Mouse (Mus musculus) heart, postnatal 14 days (tissue): ENCODE results near the gene BC055324. TPM values are rescaled to one million over a fixed set of nuclear protein-coding genes. Genes with fewer than 3 reads are reported as not detected.
"Not testable (repeated sequence)": the region's sequence is repeated elsewhere in the genome, so short reads cannot be mapped to it uniquely, and the experiment has no call there.

ENCODE experiments used
- DNase-seq, 2 experiments: peaks; one replicate each; pipeline ENCODE4 v3.0.0; 2021 to 2022
- intact Hi-C: fragments of 180-260 bp; cut with DNase I; formaldehyde crosslinking; loops from one replicate; pipeline ENCODE4 v1.15.1; 2025
- long read RNA-seq, 2 experiments: library from polyadenylated mRNA; stranded (forward); transcript quantifications; one replicate each; pipeline ENCODE4 v2.0.0; 2021
- total RNA-seq, 2 experiments: library from RNA; stranded (reverse); gene quantifications; 2 replicates each; pipeline ENCODE4 v1.2.3; 2021

The BC055324 gene
- total RNA-seq, result 1 to 10 TPM; 1.1 to 2.7 TPM
- long read RNA-seq, experiment 1, partial matches to known transcripts, result 0 of 4 reads
- long read RNA-seq, experiment 1, other reads (novel, unspliced or antisense), result 1 of 4 reads
- long read RNA-seq, experiment 2, partial matches to known transcripts, result 0 of 2 reads
- long read RNA-seq, experiment 2, other reads (novel, unspliced or antisense), result 0 of 2 reads

GRCm38 (mm10) chr1:163994721-163995608 lies at the start of gene BC055324, which contains the start of gene Mettl18:
BC055324 (minus strand) TSS chr1:163994796.
Mettl18 (plus strand) TSS chr1:163994889.
- intact Hi-C loops, result loop anchor here (5.0 kb wide), 1 partner anchor 63 kb away; no protein-coding TSS in a partner anchor
- DNase-seq, result peak; percentile 88 to 91

GRCm38 (mm10) chr1:164043549-164043948 lies 49.0 kb upstream of the BC055324 start:
- intact Hi-C loops, result no loop called here

DNA sequence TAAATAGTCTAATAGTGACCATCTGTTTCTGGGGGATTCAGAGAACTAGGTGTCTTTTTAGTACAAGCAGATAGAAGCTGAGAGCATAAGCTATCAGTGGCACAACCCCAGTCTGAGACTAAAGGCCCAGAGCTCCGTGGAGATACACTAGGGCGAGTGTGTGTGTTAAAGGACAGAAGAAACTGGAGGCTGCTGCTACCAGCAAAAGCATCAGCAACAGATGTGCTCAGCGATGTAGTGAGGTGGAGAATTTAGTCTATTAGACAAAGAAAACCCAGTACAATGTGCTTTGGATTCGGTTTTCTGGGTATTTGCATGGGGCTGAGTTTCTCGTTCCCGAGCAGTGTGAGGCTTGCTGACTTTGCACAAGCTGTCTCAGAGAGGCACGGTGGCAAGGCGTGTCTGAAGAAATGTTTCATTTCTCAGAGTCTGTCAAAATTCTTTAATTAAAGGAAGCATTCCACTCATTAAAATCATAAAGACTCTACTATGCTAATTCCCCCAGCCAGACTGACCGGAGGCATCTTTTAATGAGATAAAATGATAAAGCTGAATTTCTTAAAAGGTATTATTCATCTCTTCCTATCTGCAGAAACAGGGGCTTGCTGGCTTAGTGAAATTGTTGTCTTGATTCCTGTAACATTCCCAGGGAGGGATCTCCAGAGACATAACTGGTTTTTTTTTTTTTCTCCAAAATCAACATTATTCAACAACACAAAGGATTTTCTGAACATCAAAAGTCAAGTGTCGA lies 46.0 kb upstream of the BC055324 start:
- intact Hi-C loops, result no loop called here
- no peak for DNase-seq

More at GRCm38 (mm10) chr1:164043549-164043948, 49.0 kb upstream of the BC055324 start:
- DNase-seq, result peak; percentile 29 to 57

DNA sequence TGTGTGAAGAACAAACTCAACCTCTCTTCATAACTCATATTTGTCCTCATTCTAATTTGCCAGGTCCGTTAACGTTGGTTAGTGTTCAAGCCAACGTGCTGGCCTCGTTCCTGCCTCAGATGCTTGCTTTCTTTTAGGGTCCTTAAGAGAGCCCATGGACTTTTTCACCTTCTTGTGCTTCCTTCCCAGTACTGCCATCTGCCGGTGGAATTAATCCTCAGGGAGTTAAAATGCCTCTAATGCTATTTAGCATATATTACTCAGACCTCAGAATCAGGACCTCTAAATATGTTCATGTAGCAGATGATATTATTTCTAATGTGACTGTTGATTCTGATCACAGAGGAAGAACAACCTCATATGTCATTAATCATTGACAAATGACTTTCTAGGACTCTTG lies 32.8 kb upstream of the BC055324 start:
- intact Hi-C loops, result no loop called here
- DNase-seq, result peak in 1 of 2 experiments; percentile 26

- DNase-seq, result no peak
- intact Hi-C loops, result no loop called here
Observed at GRCm38 (mm10) chr1:164025685-164026084, 31.1 kb upstream of the BC055324 start.

DNA sequence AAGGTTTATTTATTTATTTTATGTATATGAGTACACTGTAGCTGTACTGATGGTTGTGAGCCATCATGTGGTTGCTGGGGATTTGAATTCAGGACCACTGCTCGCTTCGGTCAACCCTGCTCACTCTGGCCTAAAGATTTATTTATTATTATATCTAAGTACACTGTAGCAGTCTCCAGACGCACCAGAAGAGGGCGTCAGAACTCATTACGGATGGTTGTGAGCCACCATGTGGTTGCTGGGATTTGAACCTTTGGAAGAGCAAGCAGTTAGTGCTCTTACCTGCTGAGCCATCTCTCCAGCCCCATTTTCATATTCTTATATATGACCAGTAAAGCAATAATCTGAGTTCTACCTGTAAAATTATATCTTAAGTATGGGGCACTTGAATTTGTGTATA lies 27.5 kb upstream of the BC055324 start:
- intact Hi-C loops, DNase-seq: not testable (repeated sequence)

GRCm38 (mm10) chr1:164020746-164021145 lies 26.1 kb upstream of the BC055324 start:
- intact Hi-C loops, DNase-seq: not testable (repeated sequence)

DNA sequence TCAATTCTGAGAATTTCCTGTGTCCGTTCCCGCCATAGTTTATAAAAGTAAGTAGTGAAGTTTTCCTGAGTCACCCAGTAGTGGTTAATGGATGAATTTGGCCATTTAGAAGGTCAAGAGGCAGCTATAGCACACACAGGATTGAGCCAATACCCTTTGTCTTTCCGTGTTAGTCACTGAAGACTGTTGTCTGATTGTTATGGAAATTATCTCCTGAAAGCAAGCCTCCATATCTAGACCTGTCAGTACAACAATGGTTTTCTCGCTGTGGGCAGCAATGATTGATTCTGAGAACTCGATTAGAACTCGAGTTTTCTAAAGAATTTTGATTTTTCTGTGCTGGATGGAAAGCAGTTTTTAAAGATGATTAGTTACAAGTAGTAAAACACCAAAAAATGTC lies 25.2 kb upstream of the BC055324 start:
- intact Hi-C loops, result no loop called here

GRCm38 (mm10) chr1:164018221-164018896 lies 23.8 kb upstream of the BC055324 start:
- DNase-seq, result no peak
- intact Hi-C loops, result no loop called here

More for the DNA sequence above, 25.2 kb upstream of the BC055324 start:
- DNase-seq, result no peak

DNA sequence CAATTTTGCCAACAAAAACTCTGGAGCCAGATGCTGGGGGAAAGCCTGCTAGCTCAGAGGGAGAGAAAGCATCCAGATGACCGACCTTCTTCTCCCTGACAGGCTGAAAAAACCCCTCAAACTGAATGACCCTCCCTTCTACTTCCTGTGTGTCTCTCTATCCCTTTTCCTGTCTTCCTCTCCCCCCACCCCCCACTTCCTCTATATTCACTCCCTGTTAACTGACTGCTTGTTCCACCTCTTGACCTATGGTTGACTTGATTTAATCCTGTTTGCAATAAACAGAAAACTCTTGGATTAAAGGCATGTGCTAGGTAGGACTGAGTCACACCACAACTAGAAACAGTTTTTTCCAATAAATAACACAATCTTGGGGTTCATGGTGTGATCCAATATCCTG lies 20.0 kb upstream of the BC055324 start:
- no peak for DNase-seq
- intact Hi-C loops, result loop anchor here (5.0 kb wide), 1 partner anchor 43 kb away; no protein-coding TSS in a partner anchor

DNA sequence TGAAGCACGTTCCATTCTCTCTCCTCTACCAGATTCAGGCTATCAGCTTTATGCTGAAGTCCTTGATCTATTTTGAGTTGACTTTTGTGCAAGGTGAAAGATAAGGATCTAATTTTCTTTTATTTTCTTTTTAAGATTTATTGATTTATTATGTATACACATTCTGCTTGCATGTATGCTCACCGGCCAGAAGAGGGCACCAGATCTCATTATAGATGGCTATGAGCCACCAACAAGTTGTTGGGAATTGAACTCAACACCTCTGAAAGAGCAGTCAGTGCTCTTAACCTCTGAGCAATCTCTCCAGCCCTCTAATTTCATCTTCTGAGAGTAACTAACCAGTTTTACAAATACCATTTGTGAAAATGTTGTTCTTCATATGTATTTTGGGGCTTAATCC lies 14.6 kb upstream of the BC055324 start:
- intact Hi-C loops, result loop anchor here (1.0 kb wide), 1 partner anchor 129 kb away; no protein-coding TSS in a partner anchor
- DNase-seq, result peak; percentile 23 to 44

DNA sequence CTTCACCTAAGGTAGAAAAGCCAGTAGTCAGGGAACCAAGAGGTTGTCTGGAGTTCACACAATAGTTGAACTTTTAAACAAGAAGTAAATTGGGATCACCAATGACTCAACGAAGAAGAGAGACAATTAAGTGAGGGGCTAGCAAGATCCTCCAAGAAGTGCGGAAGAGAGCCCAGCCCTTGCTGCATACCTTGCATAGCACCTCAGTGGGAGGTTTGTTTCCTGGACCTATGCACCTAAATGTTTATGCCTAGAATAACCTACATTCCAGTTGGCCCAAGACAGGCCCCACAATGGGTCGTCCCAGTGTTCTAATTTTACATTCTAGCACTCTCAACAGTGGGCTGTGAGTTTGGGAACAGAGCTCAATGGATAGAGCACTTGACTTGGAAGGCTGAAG lies 9.7 kb upstream of the BC055324 start:
- intact Hi-C loops, result no loop called here
- DNase-seq, result no peak

GRCm38 (mm10) chr1:164001831-164002452 lies 7.3 kb upstream of the BC055324 start:
- no peak for DNase-seq

GRCm38 (mm10) chr1:163995609-163995913 lies 965 bp upstream of the BC055324 start:
- DNase-seq, result no peak
- intact Hi-C loops, result loop anchor here (5.0 kb wide), 1 partner anchor 63 kb away; no protein-coding TSS in a partner anchor

More at GRCm38 (mm10) chr1:164001831-164002452, 7.3 kb upstream of the BC055324 start:
- intact Hi-C loops, result no loop called here

DNA sequence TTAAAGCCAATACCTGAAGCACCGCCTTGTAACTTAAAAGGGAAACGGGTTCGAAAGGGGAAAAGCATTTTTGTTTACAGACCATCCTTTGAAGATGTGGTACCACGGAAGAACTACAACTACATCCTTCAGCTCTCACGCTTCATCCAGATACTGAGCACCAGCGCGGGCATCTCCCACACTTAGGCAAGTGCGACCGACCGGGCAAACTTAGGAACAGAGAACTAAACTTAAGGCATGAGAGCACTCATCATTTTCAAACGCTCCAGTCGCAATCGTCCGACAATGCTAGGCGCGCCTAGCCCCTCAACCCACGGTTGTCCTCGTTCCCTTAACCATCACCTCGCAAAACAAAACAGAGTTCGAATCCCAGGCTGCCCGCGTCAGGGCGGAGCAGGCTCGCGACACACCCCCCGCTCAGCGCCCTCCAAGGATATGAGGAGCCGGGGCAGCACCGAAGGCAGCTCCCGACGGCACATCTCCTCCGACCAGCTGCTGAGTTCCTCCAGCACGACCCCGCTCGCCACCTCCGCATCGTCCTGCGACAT lies 349 bp downstream of the BC055324 start:
- intact Hi-C loops, result no loop called here
- no peak for DNase-seq

GRCm38 (mm10) chr1:163992371-163992770 lies 2.2 kb downstream of the BC055324 start:
- intact Hi-C loops, result no loop called here
- DNase-seq, result no peak

DNA sequence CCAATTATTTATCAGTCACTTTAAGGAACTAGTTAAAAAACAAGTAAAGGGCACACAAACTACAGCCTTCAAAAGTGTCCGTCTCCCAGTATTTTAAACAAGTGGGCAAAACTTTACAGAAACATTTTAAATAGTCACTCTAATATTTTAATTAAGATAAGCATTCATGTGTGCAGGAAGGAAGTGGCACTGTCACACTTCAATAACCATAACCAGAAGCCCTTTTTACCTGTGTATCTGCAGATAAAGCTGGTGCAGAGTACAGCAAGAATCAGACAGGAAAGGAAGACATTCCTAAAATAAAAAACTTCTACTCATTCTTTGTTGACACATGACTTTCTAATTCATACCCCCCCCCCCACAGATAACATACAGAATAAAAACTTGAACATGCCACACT lies 18.1 kb downstream of the BC055324 start:
- no peak for DNase-seq
- intact Hi-C loops, result no loop called here

- intact Hi-C loops, result no loop called here
- DNase-seq, result no peak
Observed at GRCm38 (mm10) chr1:163975088-163975487, 19.5 kb downstream of the BC055324 start.

- intact Hi-C loops, result no loop called here
- DNase-seq, result no peak
Observed at GRCm38 (mm10) chr1:163974471-163974870, 20.1 kb downstream of the BC055324 start.
